Mouse (Mus musculus): Measurements from ENCODE around the gene Rtn4rl2. TPM values are rescaled to one million over a fixed set of nuclear protein-coding genes. Genes with fewer than 3 reads are reported as not detected.

Gene Rtn4rl2
- polyA plus RNA-seq, 1 experiment: 0.13 TPM

- Histone ChIP-seq H3K36me3 (ENCODE audit: control insufficient read depth, insufficient read depth) (no peaks in the 10 kb centered on the region), H3K4me3 (no peak overlapping the region), H3K79me2 (ENCODE audit: control insufficient read depth, insufficient read depth) (no peaks in the 10 kb centered on the region), H3ac (ENCODE audit: control insufficient read depth, insufficient read length) (no peak overlapping the region), H3K27me3 (ENCODE audit: control insufficient read depth, insufficient read depth, insufficient read length) (no peaks in the 10 kb centered on the region), H3K4me2 (ENCODE audit: low read depth) (no peak overlapping the region)
- TF ChIP-seq TCF3 (IDR thresholded peaks at IDR 0.05; ENCODE audit: insufficient read length, low read depth) (no peak), MYOG (IDR thresholded peaks at IDR 0.05; ENCODE audit: control insufficient read depth in 1 of 3, insufficient read depth in 1 of 3, insufficient read length in 2 of 3, low read depth in 2 of 3) (no peak), CEBPB (IDR thresholded peaks at IDR 0.05; ENCODE audit: insufficient read depth, poor library complexity, severe bottlenecking) (no peak), USF1 (IDR thresholded peaks at IDR 0.05; ENCODE audit: low read depth) (no peak), MYOD1 (IDR thresholded peaks at IDR 0.05; ENCODE audit: control insufficient read depth in 1 of 3, insufficient read length in 2 of 3, low read depth in 2 of 3) (no peak), MAX (IDR thresholded peaks at IDR 0.05; ENCODE audit: low read depth) (no peak), E2F4 (IDR thresholded peaks at IDR 0.05; ENCODE audit: insufficient read depth) (no peak), SRF (IDR thresholded peaks at IDR 0.05; ENCODE audit: control insufficient read depth, insufficient read length, low read depth) (no peak), POLR2AphosphoS2 (IDR thresholded peaks at IDR 0.05; ENCODE audit: insufficient read length, low read depth) (no peak), TCF12 (IDR thresholded peaks at IDR 0.05; ENCODE audit: insufficient read depth, poor library complexity, severe bottlenecking) (no peak), POLR2A (IDR thresholded peaks at IDR 0.05; ENCODE audit: insufficient read length, low read depth) (no peak)
These were observed 42.9 kb downstream of the Rtn4rl2 start for GRCm38 (mm10) chr2:84843654-84844053.

GRCm38 (mm10) chr2:84841905-84842304 is 44.6 kb downstream of the Rtn4rl2 start:
- Histone ChIP-seq H3K79me2 (ENCODE audit: control insufficient read depth, insufficient read depth) (no peaks in the 10 kb centered on the region), H3K4me2 (ENCODE audit: low read depth) (no peak overlapping the region), H3K36me3 (ENCODE audit: control insufficient read depth, insufficient read depth) (no peaks in the 10 kb centered on the region), H3K27me3 (ENCODE audit: control insufficient read depth, insufficient read depth, insufficient read length) (no peaks in the 10 kb centered on the region), H3K4me3 (no peak overlapping the region), H3ac (ENCODE audit: control insufficient read depth, insufficient read length) (no peak overlapping the region)
- TF ChIP-seq POLR2A (IDR thresholded peaks at IDR 0.05; ENCODE audit: insufficient read length, low read depth) (no peak), TCF12 (IDR thresholded peaks at IDR 0.05; ENCODE audit: insufficient read depth, poor library complexity, severe bottlenecking) (no peak)

- no peaks in the 10 kb centered on the region for H3K36me3 ChIP-seq (ENCODE audit: control insufficient read depth, insufficient read depth)
- peak overlapping the region; percentile 55 for H3K4me3 ChIP-seq
- no peaks in the 10 kb centered on the region for H3K27me3 ChIP-seq (ENCODE audit: control insufficient read depth, insufficient read depth, insufficient read length)
- H3ac ChIP-seq (ENCODE audit: control insufficient read depth, insufficient read length): peak overlapping the region; percentile 63
- no peaks in the 10 kb centered on the region for H3K79me2 ChIP-seq (ENCODE audit: control insufficient read depth, insufficient read depth)
- TF ChIP-seq MYOD1 (IDR thresholded peaks at IDR 0.05; ENCODE audit: control insufficient read depth in 1 of 3, insufficient read length in 2 of 3, low read depth in 2 of 3) (no peak), SRF (IDR thresholded peaks at IDR 0.05; ENCODE audit: control insufficient read depth, insufficient read length, low read depth) (no peak), USF1 (IDR thresholded peaks at IDR 0.05; ENCODE audit: low read depth) (no peak), E2F4 (IDR thresholded peaks at IDR 0.05; ENCODE audit: insufficient read depth) (no peak), POLR2A (IDR thresholded peaks at IDR 0.05; ENCODE audit: insufficient read length, low read depth) (no peak), MYOG (IDR thresholded peaks at IDR 0.05; ENCODE audit: control insufficient read depth in 1 of 3, insufficient read depth in 1 of 3, insufficient read length in 2 of 3, low read depth in 2 of 3) (no peak), REST (IDR thresholded peaks at IDR 0.05; ENCODE audit: insufficient read depth, insufficient read length) (no peak), MAX (IDR thresholded peaks at IDR 0.05; ENCODE audit: low read depth) (no peak), POLR2AphosphoS2 (IDR thresholded peaks at IDR 0.05; ENCODE audit: insufficient read length, low read depth) (no peak), CEBPB (IDR thresholded peaks at IDR 0.05; ENCODE audit: insufficient read depth, poor library complexity, severe bottlenecking) (no peak), TCF3 (IDR thresholded peaks at IDR 0.05; ENCODE audit: insufficient read length, low read depth) (no peak)
- peak overlapping the region; percentile 99 for H3K4me2 ChIP-seq (ENCODE audit: low read depth)
These were observed 45.6 kb downstream of the Rtn4rl2 start for GRCm38 (mm10) chr2:84840748-84841563.

GRCm38 (mm10) chr2:84840016-84840747 is 46.3 kb downstream of the Rtn4rl2 start:
- Histone ChIP-seq H3K79me2 (ENCODE audit: control insufficient read depth, insufficient read depth) (no peaks in the 10 kb centered on the region), H3K27me3 (ENCODE audit: control insufficient read depth, insufficient read depth, insufficient read length) (no peaks in the 10 kb centered on the region), H3K4me2 (ENCODE audit: low read depth) (peak overlapping the region; percentile 99), H3K36me3 (ENCODE audit: control insufficient read depth, insufficient read depth) (no peaks in the 10 kb centered on the region), H3K4me3 (peak overlapping the region; percentile 55), H3ac (ENCODE audit: control insufficient read depth, insufficient read length) (peak overlapping the region; percentile 63)
- TF ChIP-seq E2F4 (IDR thresholded peaks at IDR 0.05; ENCODE audit: insufficient read depth) (no peak), CEBPB (IDR thresholded peaks at IDR 0.05; ENCODE audit: insufficient read depth, poor library complexity, severe bottlenecking) (no peak), MYOD1 (IDR thresholded peaks at IDR 0.05; ENCODE audit: control insufficient read depth in 1 of 3, insufficient read length in 2 of 3, low read depth in 2 of 3) (no peak), TCF12 (IDR thresholded peaks at IDR 0.05; ENCODE audit: insufficient read depth, poor library complexity, severe bottlenecking) (no peak), TCF3 (IDR thresholded peaks at IDR 0.05; ENCODE audit: insufficient read length, low read depth) (no peak), REST (IDR thresholded peaks at IDR 0.05; ENCODE audit: insufficient read depth, insufficient read length) (no peak), SRF (IDR thresholded peaks at IDR 0.05; ENCODE audit: control insufficient read depth, insufficient read length, low read depth) (peak; percentile 70), MAX (IDR thresholded peaks at IDR 0.05; ENCODE audit: low read depth) (no peak)

All from myocyte (in vitro differentiated cells).